Mouse (Mus musculus): ENCODE data around the gene a.

DNA sequence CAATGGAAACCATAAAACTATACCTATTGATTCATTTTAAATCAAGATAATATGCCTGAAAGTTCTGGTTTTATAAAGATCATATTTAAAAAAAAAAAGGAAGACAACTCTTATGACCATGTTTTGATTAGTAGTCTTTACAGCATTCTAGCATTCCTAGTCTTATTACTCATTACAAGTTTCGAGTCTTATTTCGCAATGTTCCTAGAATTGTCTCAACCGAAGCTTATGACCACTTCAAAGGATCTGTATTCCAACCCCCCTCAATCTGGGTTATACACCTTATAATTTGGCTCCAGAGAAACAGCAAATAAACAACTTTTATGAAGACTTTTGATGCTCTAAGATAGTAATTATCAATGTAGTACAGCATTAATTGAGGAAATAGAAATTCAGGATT is 110.9 kb downstream of the a start:
- TF ChIP-seq EP300 (IDR thresholded peaks at IDR 0.05; ENCODE audit: insufficient read depth, low read depth, low read length) (no peak), POLR2A (IDR thresholded peaks at IDR 0.05; ENCODE audit: insufficient read depth, low read depth, low read length) (no peak)
